In the genomic region with DNA sequence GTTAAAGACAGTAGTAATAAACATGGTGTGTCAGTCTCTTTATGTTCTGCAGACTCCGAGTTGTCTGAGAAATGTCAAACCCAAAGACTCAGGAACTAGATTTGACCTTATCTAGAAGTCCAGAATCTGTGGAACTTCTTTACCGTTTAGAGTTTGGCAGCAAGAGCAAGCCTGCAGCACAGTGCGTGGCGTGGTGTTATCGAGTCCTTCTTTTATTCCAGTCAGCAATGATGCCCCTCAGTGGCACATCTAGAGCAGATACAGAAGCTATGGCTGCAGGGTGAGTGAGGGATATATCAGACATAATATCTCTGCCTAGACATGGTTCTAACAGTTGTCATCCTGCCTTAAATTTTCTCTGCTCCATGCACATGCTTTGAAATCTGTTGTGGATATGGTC, we compare ENCODE assay signal across 16 mouse cellular contexts.
"Had no signal": no experiment of that assay in that cellular context is flagged by ENCODE, and none has a peak within 500 bp of the region (broad histone marks: within the 10 kb centered on the region; RNA-seq: fewer than 3 reads in every experiment).

No protein-coding gene starts in this region.

- H3K9me3 ChIP-seq: lung, embryonic 15.5 days; midbrain, embryonic 13.5 days; midbrain, embryonic 15.5 days; neural tube, embryonic 12.5 days; stomach, embryonic 15.5 days had no signal

- H3K4me3 ChIP-seq: lung, embryonic 15.5 days; midbrain, embryonic 13.5 days; midbrain, embryonic 15.5 days; neural tube, embryonic 12.5 days; stomach, embryonic 15.5 days had no signal

- H3K27ac ChIP-seq: lung, embryonic 15.5 days; macrophage; midbrain, embryonic 13.5 days; midbrain, embryonic 15.5 days; neural tube, embryonic 12.5 days; stomach, embryonic 15.5 days; stomach, postnatal 0 days had no signal

- H3K4me2 ChIP-seq: lung, embryonic 15.5 days; midbrain, embryonic 11.5 days; midbrain, embryonic 13.5 days; midbrain, embryonic 15.5 days; neural tube, embryonic 12.5 days; stomach, embryonic 15.5 days had no signal

- H3K36me3 ChIP-seq: midbrain, embryonic 13.5 days; midbrain, embryonic 15.5 days; neural tube, embryonic 12.5 days; stomach, embryonic 15.5 days had no signal

- H3K4me1 ChIP-seq: lung, embryonic 15.5 days; midbrain, embryonic 13.5 days; midbrain, embryonic 15.5 days; neural tube, embryonic 12.5 days; stomach, embryonic 15.5 days had no signal

- H3K9ac ChIP-seq: lung, embryonic 15.5 days; midbrain, embryonic 13.5 days; midbrain, embryonic 15.5 days; neural tube, embryonic 12.5 days; stomach, embryonic 15.5 days had no signal

- H3K27me3 ChIP-seq: lung, embryonic 15.5 days; midbrain, embryonic 13.5 days; midbrain, embryonic 15.5 days; neural tube, embryonic 12.5 days; stomach, embryonic 15.5 days had no signal

- DNase-seq: lung, adult 2 months; lung, postnatal 14 days; lung, postnatal 36 days; right cerebral cortex, postnatal 14 days; thymus, adult 2 months; thymus, postnatal 25 days; thymus, postnatal 4 days had no signal

- ATAC-seq: lung, postnatal 0 days; midbrain, embryonic 13.5 days; midbrain, embryonic 15.5 days had no signal
